Mouse (Mus musculus) hindbrain, embryonic 14.5 days (tissue): ENCODE measurements around the gene Rflna. TPM values are rescaled to one million over a fixed set of nuclear protein-coding genes. Genes with fewer than 3 reads are reported as not detected.

Experiments used
- ATAC-seq: fragments of 200-750 bp; cut with Nextera tagmentation; 2 replicates; pipeline ENCODE4 v1.8.0; 2017; ENCODE audit warnings: moderate number of reproducible peaks, mild to moderate bottlenecking, moderate TSS enrichment, moderate library complexity; ENCODE audit not compliant: low FRiP score
- DNase-seq: peaks from one replicate; pipeline ENCODE4 v3.0.0-alpha.2; 2015; ENCODE audit warnings: low spot score
- H3K27ac ChIP-seq: fragments of 300-500 bp; sonication (generic); 2 replicates; pipeline ENCODE4 v1.5.1; 2014; ENCODE audit warnings: mild to moderate bottlenecking, moderate library complexity
- H3K27me3 ChIP-seq: fragments of 300-500 bp; sonication (generic); 2 replicates; pipeline ENCODE4 v1.6.1; 2014; ENCODE audit warnings: mild to moderate bottlenecking, low read length, mixed read lengths; ENCODE audit not compliant: control insufficient read depth, insufficient read depth
- H3K36me3 ChIP-seq: fragments of 300-500 bp; sonication (generic); replicated peaks from 2 replicates; pipeline ENCODE4 v1.6.1; 2014; ENCODE audit not compliant: control insufficient read depth, insufficient read depth
- H3K4me1 ChIP-seq: fragments of 300-500 bp; sonication (generic); replicated peaks from 2 replicates; pipeline ENCODE4 v1.6.1; 2014; ENCODE audit warnings: antibody characterized with exemption, low read length, mixed read lengths; ENCODE audit not compliant: control insufficient read depth, insufficient read depth
- H3K4me2 ChIP-seq: fragments of 300-500 bp; sonication (generic); replicated peaks from 2 replicates; pipeline ENCODE4 v1.6.1; 2014; ENCODE audit warnings: mild to moderate bottlenecking, moderate library complexity
- H3K4me3 ChIP-seq: fragments of 300-500 bp; sonication (generic); replicated peaks from 2 replicates; pipeline ENCODE4 v1.5.1; 2014; ENCODE audit warnings: mild to moderate bottlenecking, low read length
- H3K9ac ChIP-seq: fragments of 300-500 bp; sonication (generic); 2 replicates; pipeline ENCODE4 v1.6.1; 2014
- H3K9me3 ChIP-seq: fragments of 300-500 bp; sonication (generic); 2 replicates; pipeline ENCODE4 v1.6.1; 2016; ENCODE audit warnings: low read length; ENCODE audit not compliant: control insufficient read depth
- WGBS: fragments of 180-500 bp; shearing (Covaris S2); extraction: QIAGEN DNeasy Blood & Tissue Kit; methylation state at CpG from one replicate; pipeline ENCODE4 v1.1.7; 2014; 5-methylcytosine and 5-hydroxymethylcytosine counted together
- polyA plus RNA-seq: library from polyadenylated mRNA; unstranded; fragments of >200 nt; fragmentation: Nextera tagmentation; extraction: Ambion mirVana; gene quantifications from 2 replicates; pipeline ENCODE4 v1.2.1, GENCODE M21; 2014

The Rflna gene
- polyA plus RNA-seq, 1 experiment from 2014 or later, result 6.4 TPM

DNA sequence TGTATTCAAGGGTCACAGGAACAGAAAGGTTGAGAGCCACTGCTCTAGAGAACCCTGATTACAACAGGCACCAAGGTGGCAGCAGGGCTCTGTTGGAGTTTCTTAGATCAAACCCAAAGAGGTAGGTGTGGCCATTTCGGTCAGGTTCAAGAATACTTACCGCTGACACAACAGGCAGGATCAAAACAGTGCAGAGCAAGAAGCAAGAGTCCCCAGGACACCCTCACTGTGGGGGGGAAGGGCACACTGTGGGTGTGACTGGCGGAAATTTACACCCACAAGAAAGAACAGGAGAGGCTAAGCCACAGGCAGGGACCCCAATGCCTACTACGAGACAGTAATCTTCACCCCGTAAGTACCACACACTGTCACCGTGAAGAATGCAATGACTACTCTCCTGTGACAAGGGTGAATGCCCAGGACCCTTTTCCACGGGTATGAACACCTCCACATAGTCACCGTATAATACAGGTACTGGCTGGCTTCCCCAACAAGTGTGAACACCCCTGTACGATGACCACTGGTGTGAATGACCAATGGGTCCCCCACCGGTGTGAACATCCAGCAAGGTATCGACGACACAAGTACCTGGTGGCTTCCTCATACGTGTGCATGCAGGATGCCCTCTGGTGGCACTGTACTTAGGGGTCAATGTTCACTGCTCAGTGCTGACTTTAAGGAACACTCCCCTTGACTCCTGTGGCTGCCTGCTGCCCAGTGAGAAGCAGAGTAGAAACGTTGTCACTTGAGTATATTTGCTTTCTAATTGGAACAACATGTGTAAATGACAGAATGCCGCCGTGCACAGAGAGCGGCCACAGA lies 13.6 kb downstream of the Rflna start:
- Histone ChIP-seq H3K4me1 (0 out of 2 replicates have a peak, but pooled peaks cover 6% of the 10 kb centered on the region), H3K4me2 (no peak overlapping the region), H3K9me3 (no peaks in the 10 kb centered on the region), H3K9ac (no peak overlapping the region), H3K27ac (no peak overlapping the region), H3K36me3 (peaks cover 61% of the 10 kb centered on the region), H3K27me3 (no peaks in the 10 kb centered on the region), H3K4me3 (no peak overlapping the region)
- DNase-seq, result no peak
- no peak for ATAC-seq
- 90% methylated on average over 17 of the region's 17 CpGs for WGBS

DNA sequence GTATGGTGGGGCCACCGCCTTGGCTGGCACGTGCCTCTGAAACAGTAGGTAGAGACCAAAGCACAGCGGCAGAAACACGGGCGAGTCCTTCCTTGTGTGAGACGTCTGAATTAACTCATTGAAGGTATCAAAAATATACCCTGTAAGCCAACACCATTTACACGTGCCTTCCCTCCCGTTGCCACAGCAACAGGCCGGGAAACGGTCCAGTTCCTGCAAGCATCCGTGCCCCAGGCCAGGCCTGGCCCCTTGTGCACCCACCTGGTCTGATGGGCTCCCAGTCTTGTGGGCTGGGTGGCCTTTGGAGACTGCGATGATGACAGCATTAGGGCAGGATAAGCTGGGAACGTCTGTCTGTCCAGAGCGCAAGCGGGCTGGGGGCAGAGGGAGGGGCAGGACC lies 14.3 kb downstream of the Rflna start:
- no peaks in the 10 kb centered on the region for H3K9me3 ChIP-seq
- no peak overlapping the region for H3K9ac ChIP-seq
- peaks cover 68% of the 10 kb centered on the region for H3K36me3 ChIP-seq
- H3K4me3 ChIP-seq, result no peak overlapping the region
- ATAC-seq, result no peak
- no peak for DNase-seq
- H3K27me3 ChIP-seq, result no peaks in the 10 kb centered on the region
- 0 out of 2 replicates have a peak, but pooled peaks cover 6% of the 10 kb centered on the region for H3K4me1 ChIP-seq
- no peak overlapping the region for H3K4me2 ChIP-seq
- no peak overlapping the region for H3K27ac ChIP-seq
- 67% methylated on average over 15 of the region's 15 CpGs for WGBS

DNA sequence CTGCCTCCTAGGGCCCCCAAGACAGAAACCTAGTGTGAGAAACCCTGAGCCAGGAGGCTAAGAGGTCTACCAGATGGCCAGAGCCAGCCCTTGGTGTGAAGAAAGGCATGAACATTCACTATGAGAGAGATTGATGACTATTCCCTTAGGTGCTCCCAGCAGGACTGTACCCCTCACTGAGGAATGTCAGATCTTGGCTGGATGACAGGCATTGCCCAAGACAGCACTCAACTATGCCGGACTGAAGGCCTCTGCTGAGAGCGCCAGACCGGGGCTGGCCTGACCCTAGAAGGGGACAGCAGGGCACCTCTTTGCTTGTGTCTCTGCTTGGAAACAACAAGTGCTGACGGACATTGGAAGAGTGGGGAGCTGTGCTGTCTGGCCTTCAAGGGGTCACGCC lies 16.1 kb downstream of the Rflna start:
- Histone ChIP-seq H3K4me1 (0 out of 2 replicates have a peak, but pooled peaks cover 6% of the 10 kb centered on the region), H3K27me3 (no peaks in the 10 kb centered on the region), H3K9ac (no peak overlapping the region), H3K9me3 (no peaks in the 10 kb centered on the region), H3K27ac (no peak overlapping the region), H3K4me2 (no peak overlapping the region), H3K4me3 (no peak overlapping the region), H3K36me3 (peaks cover 80% of the 10 kb centered on the region)
- no peak for DNase-seq
- 73% methylated on average over 5 of the region's 5 CpGs for WGBS
- no peak for ATAC-seq

DNA sequence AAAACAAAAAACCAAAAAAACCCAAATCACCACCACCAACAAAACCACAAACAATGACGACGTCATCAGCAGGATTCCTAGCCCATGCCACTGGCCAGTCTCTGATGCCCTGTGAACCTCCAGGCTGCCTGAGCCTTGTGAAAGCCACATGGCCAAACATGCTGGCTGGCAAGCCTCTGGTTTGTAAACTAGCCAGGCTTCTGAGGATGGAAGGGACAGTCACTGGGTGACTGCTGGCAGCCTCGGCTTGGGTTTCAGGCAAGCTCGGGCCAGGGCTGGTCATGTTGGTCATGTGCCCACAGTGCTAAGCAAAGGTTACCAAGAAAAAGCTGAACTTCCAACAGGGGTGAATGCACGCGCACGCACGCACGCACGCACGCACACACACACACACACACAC lies 18.3 kb downstream of the Rflna start:
- WGBS, result 87% methylated on average over 11 of the region's 11 CpGs
- H3K9me3 ChIP-seq, result no peaks in the 10 kb centered on the region
- ATAC-seq (no peak), DNase-seq (no peak)
- H3K9ac ChIP-seq, result no peak overlapping the region
- 0 out of 2 replicates have a peak, but pooled peaks cover 6% of the 10 kb centered on the region for H3K4me1 ChIP-seq
- H3K36me3 ChIP-seq, result peaks cover 87% of the 10 kb centered on the region
- H3K4me2 ChIP-seq, result no peak overlapping the region
- no peak overlapping the region for H3K27ac ChIP-seq
- no peaks in the 10 kb centered on the region for H3K27me3 ChIP-seq
- no peak overlapping the region for H3K4me3 ChIP-seq

DNA sequence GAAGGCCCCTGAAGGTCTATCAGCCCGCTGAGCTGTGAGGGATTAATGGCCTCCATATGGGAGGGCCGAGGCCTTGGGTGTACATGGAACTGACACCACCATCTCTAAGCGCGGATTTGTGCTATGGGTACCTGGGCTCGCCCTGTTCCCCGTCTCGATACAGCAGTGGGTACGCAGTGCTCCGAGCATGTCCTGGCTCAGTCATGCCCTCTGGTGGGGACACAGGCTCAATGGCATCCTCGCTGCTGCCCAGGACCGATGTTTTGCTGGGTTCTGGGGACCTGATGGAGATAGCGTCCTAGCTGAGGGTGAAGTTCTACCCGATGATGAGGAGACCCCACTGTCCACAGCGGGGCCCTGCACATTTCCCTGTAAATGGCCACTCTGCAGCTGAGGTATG lies 21.0 kb downstream of the Rflna start:
- ATAC-seq, result no peak
- Histone ChIP-seq H3K4me1 (0 out of 2 replicates have a peak, but pooled peaks cover 6% of the 10 kb centered on the region), H3K27me3 (no peaks in the 10 kb centered on the region), H3K36me3 (peaks cover 87% of the 10 kb centered on the region), H3K27ac (no peak overlapping the region), H3K9ac (no peak overlapping the region), H3K9me3 (no peaks in the 10 kb centered on the region), H3K4me3 (no peak overlapping the region), H3K4me2 (no peak overlapping the region)
- DNase-seq, result no peak
- WGBS, result 82% methylated on average over 14 of the region's 14 CpGs

DNA sequence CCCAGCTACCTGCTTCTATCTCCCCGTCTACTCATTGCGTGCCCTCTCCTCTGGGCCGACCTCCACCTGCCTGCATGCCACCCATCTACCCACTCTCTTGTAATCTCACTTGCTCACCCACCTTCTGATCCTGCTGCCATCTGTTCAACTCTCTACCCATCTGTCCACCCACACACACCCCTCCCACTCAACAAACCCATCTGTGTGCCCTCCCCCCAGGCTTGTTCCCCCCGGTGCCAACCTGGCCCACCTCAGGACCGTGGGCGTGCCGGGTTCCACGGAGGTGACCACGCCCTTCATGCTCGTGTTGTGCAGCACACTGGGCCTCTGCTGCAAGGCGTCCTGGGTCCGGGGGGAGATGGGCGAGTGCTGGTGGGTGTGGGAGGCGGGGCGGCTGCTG lies 25.4 kb downstream of the Rflna start:
- Histone ChIP-seq H3K9me3 (no peaks in the 10 kb centered on the region), H3K36me3 (peaks cover 98% of the 10 kb centered on the region), H3K27me3 (no peaks in the 10 kb centered on the region), H3K9ac (no peak overlapping the region), H3K4me1 (no peaks in the 10 kb centered on the region), H3K4me2 (no peak overlapping the region), H3K4me3 (no peak overlapping the region), H3K27ac (no peak overlapping the region)
- 91% methylated on average over 15 of the region's 15 CpGs for WGBS
- DNase-seq (no peak), ATAC-seq (no peak)

DNA sequence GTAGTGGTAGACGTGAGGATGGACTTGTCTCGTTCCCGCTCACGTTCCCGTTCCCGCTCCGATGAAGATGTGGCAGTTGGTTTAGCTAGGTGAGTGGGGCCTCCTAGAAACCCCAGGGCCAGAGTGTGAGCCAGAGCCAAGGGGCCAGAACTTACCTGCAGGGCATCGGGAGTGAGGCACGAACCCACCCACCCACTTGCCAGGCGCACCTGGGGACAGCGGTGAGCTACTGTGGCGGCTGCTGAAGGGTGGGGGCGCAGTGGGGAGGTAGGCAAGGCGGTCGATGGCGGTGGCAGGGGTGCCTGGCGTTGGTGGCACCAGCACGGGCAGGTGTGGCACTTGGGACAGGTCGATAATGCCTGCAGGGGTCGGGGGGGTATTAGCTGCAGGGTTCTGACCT lies 25.9 kb downstream of the Rflna start:
- Histone ChIP-seq H3K9me3 (no peaks in the 10 kb centered on the region), H3K27me3 (no peaks in the 10 kb centered on the region), H3K4me1 (no peaks in the 10 kb centered on the region), H3K27ac (no peak overlapping the region), H3K4me2 (no peak overlapping the region), H3K36me3 (peaks cover 98% of the 10 kb centered on the region), H3K9ac (no peak overlapping the region), H3K4me3 (no peak overlapping the region)
- no peak for ATAC-seq
- WGBS, result 96% methylated on average over 20 of the region's 20 CpGs
- no peak for DNase-seq

DNA sequence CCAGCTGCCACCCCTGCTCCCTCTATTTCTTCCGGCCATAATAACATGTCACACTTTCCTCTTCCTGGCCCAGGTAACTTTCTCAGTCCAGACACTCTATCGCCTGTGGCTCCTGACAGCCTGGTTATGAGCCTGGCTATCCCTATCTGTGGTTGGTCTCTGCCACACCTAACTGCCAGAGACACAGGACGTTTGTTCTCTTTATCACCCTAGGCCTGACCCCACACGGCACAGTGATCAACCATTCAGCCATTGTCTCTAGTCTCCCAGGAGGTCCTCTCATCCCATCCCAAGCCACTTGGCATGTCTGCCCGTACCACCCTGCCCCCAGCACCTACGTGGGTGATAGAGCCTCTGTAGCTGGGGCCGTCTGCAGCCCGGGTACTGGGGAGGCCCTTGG lies 33.5 kb downstream of the Rflna start:
- H3K4me1 ChIP-seq, result no peaks in the 10 kb centered on the region
- no peak overlapping the region for H3K4me3 ChIP-seq
- H3K4me2 ChIP-seq, result no peak overlapping the region
- H3K36me3 ChIP-seq, result peaks cover 91% of the 10 kb centered on the region
- no peak overlapping the region for H3K9ac ChIP-seq
- H3K27me3 ChIP-seq, result no peaks in the 10 kb centered on the region
- no peak overlapping the region for H3K27ac ChIP-seq
- H3K9me3 ChIP-seq, result no peaks in the 10 kb centered on the region
- WGBS, result 91% methylated on average over 8 of the region's 8 CpGs
- DNase-seq (no peak), ATAC-seq (no peak)

DNA sequence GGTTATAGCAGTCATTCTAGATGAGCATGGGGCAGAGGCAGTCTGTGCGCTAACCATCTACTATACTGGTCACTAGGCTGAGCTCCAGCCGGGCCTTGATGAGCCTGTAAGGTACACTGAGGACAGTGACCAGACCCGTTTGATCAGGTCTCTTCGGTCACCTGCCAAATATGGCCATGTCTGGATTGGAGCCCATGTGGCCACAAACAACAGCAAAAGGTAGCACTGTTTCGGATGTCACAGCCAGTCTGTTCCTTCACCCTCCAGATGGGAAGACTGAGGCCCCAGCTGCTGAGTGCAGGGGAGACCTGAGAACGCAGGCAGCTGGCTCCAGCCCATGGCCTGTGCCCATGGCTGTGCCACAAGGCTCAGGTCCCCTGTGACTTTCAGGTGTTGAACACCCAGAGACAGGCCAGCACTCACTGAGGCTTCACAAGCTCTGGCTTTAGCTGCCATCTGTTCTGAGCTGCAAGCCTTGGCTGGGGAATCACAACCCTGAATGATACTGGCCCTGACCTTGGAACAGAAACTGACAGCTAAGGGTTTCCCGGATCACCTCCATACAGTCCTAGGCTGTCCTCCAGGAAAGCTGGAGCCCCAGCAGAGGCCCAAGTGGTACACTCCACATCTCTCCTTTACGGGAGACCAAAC lies 36.5 kb downstream of the Rflna start:
- ATAC-seq (no peak), DNase-seq (no peak)
- Histone ChIP-seq H3K9me3 (no peaks in the 10 kb centered on the region), H3K4me1 (no peaks in the 10 kb centered on the region), H3K4me3 (no peak overlapping the region), H3K9ac (no peak overlapping the region), H3K27me3 (no peaks in the 10 kb centered on the region), H3K36me3 (peaks cover 72% of the 10 kb centered on the region), H3K4me2 (no peak overlapping the region), H3K27ac (no peak overlapping the region)
- WGBS, result 91% methylated on average over 8 of the region's 8 CpGs
